Mouse (Mus musculus): ENCODE measurements at regions not wholly inside any gene's neighbourhood (a gene's known extent, or its start where the extent isn't known, plus 50 kb on each side); places are given as distances from the start of the nearest gene placed in this dataset.
A peak's percentile ranks its signal among the peaks of the same experiment; 100 is the strongest.

- no peak for ATAC-seq (ENCODE audit: low FRiP score)
- 88% methylated on average over 5 of the region's 5 CpGs for WGBS
These were observed 111.8 kb downstream of the Banf2 start for GRCm38 (mm10) chr2:144144486-144145136.

GRCm38 (mm10) chr2:144156456-144157211, 113.8 kb upstream of the Mgme1 start:
- no peak overlapping the region for H3K4me2 ChIP-seq
- H3K4me1 ChIP-seq (ENCODE audit: control insufficient read depth, insufficient read depth, low read length) = no peaks in the 10 kb centered on the region
- peak; percentile 85 for DNase-seq (ENCODE audit: low spot score, missing footprints)
- no peak overlapping the region for H3K4me3 ChIP-seq (ENCODE audit: low read depth, low read length)
- 0 out of 2 replicates have a peak, but pooled peaks have one; percentile 27 for ATAC-seq (ENCODE audit: low FRiP score)
- 29% methylated on average over 7 of the region's 7 CpGs for WGBS
- no peak overlapping the region for H3K9ac ChIP-seq (ENCODE audit: low read length)
- no peak overlapping the region for H3K27ac ChIP-seq (ENCODE audit: low read depth, low read length)
- no peaks in the 10 kb centered on the region for H3K36me3 ChIP-seq (ENCODE audit: control insufficient read depth, insufficient read depth, low read length)
- H3K9me3 ChIP-seq (ENCODE audit: control insufficient read depth, low read length) = no peaks in the 10 kb centered on the region
- 0 out of 2 replicates have a peak, but pooled peaks cover 2% of the 10 kb centered on the region for H3K27me3 ChIP-seq (ENCODE audit: control insufficient read depth, insufficient read depth, low read length)

More at GRCm38 (mm10) chr2:144144486-144145136, 111.8 kb downstream of the Banf2 start:
- Histone ChIP-seq H3K9ac (ENCODE audit: low read length) (no peak overlapping the region), H3K9me3 (ENCODE audit: control insufficient read depth, low read length) (no peaks in the 10 kb centered on the region), H3K4me3 (ENCODE audit: low read depth, low read length) (no peak overlapping the region), H3K36me3 (ENCODE audit: control insufficient read depth, insufficient read depth, low read length) (no peaks in the 10 kb centered on the region), H3K4me2 (no peak overlapping the region), H3K4me1 (ENCODE audit: control insufficient read depth, insufficient read depth, low read length) (no peaks in the 10 kb centered on the region), H3K27me3 (ENCODE audit: control insufficient read depth, insufficient read depth, low read length) (no peaks in the 10 kb centered on the region), H3K27ac (ENCODE audit: low read depth, low read length) (no peak overlapping the region)
- no peak for DNase-seq (ENCODE audit: low spot score, missing footprints)

GRCm38 (mm10) chr2:144157343-144157742, 113.1 kb upstream of the Mgme1 start:
- Histone ChIP-seq H3K4me1 (ENCODE audit: control insufficient read depth, insufficient read depth, low read length) (no peaks in the 10 kb centered on the region), H3K36me3 (ENCODE audit: control insufficient read depth, insufficient read depth, low read length) (no peaks in the 10 kb centered on the region), H3K4me2 (no peak overlapping the region), H3K27me3 (ENCODE audit: control insufficient read depth, insufficient read depth, low read length) (0 out of 2 replicates have a peak, but pooled peaks cover 2% of the 10 kb centered on the region), H3K4me3 (ENCODE audit: low read depth, low read length) (no peak overlapping the region), H3K9me3 (ENCODE audit: control insufficient read depth, low read length) (no peaks in the 10 kb centered on the region), H3K27ac (ENCODE audit: low read depth, low read length) (no peak overlapping the region), H3K9ac (ENCODE audit: low read length) (no peak overlapping the region)
- 11% methylated on average over 2 of the region's 2 CpGs for WGBS
- ATAC-seq (ENCODE audit: low FRiP score) = no peak
- peak; percentile 54 for DNase-seq (ENCODE audit: low spot score, missing footprints)

- H3K27me3 ChIP-seq (ENCODE audit: control insufficient read depth, insufficient read depth, low read length) = 0 out of 2 replicates have a peak, but pooled peaks cover 2% of the 10 kb centered on the region
- peak; percentile 80 for DNase-seq (ENCODE audit: low spot score, missing footprints)
- H3K36me3 ChIP-seq (ENCODE audit: control insufficient read depth, insufficient read depth, low read length) = no peaks in the 10 kb centered on the region
- H3K4me1 ChIP-seq (ENCODE audit: control insufficient read depth, insufficient read depth, low read length) = no peaks in the 10 kb centered on the region
- H3K4me3 ChIP-seq (ENCODE audit: low read depth, low read length) = no peak overlapping the region
- H3K9me3 ChIP-seq (ENCODE audit: control insufficient read depth, low read length) = no peaks in the 10 kb centered on the region
- no peak overlapping the region for H3K9ac ChIP-seq (ENCODE audit: low read length)
- H3K27ac ChIP-seq (ENCODE audit: low read depth, low read length) = no peak overlapping the region
- 50% methylated on average over 8 of the region's 8 CpGs for WGBS
- ATAC-seq (ENCODE audit: low FRiP score) = no peak
- H3K4me2 ChIP-seq = no peak overlapping the region
These were observed 112.2 kb upstream of the Mgme1 start for GRCm38 (mm10) chr2:144158256-144158655.

GRCm38 (mm10) chr2:144159854-144160331, 110.6 kb upstream of the Mgme1 start:
- no peaks in the 10 kb centered on the region for H3K36me3 ChIP-seq (ENCODE audit: control insufficient read depth, insufficient read depth, low read length)
- peak; percentile 69 for DNase-seq (ENCODE audit: low spot score, missing footprints)
- 46% methylated on average over 9 of the region's 9 CpGs for WGBS
- no peak for ATAC-seq (ENCODE audit: low FRiP score)
- H3K9me3 ChIP-seq (ENCODE audit: control insufficient read depth, low read length) = no peaks in the 10 kb centered on the region
- no peak overlapping the region for H3K27ac ChIP-seq (ENCODE audit: low read depth, low read length)
- 0 out of 2 replicates have a peak, but pooled peaks cover 2% of the 10 kb centered on the region for H3K4me1 ChIP-seq (ENCODE audit: control insufficient read depth, insufficient read depth, low read length)
- H3K9ac ChIP-seq (ENCODE audit: low read length) = no peak overlapping the region
- no peak overlapping the region for H3K4me2 ChIP-seq
- H3K27me3 ChIP-seq (ENCODE audit: control insufficient read depth, insufficient read depth, low read length) = 0 out of 2 replicates have a peak, but pooled peaks cover 2% of the 10 kb centered on the region
- no peak overlapping the region for H3K4me3 ChIP-seq (ENCODE audit: low read depth, low read length)

GRCm38 (mm10) chr2:144160434-144160833, 110.0 kb upstream of the Mgme1 start:
- Histone ChIP-seq H3K4me1 (ENCODE audit: control insufficient read depth, insufficient read depth, low read length) (0 out of 2 replicates have a peak, but pooled peaks cover 2% of the 10 kb centered on the region), H3K36me3 (ENCODE audit: control insufficient read depth, insufficient read depth, low read length) (no peaks in the 10 kb centered on the region), H3K9ac (ENCODE audit: low read length) (no peak overlapping the region), H3K27me3 (ENCODE audit: control insufficient read depth, insufficient read depth, low read length) (0 out of 2 replicates have a peak, but pooled peaks cover 2% of the 10 kb centered on the region), H3K4me2 (no peak overlapping the region), H3K27ac (ENCODE audit: low read depth, low read length) (no peak overlapping the region), H3K4me3 (ENCODE audit: low read depth, low read length) (no peak overlapping the region), H3K9me3 (ENCODE audit: control insufficient read depth, low read length) (no peaks in the 10 kb centered on the region)
- WGBS = 72% methylated on average over 10 of the region's 10 CpGs
- DNase-seq (ENCODE audit: low spot score, missing footprints) = peak; percentile 66
- no peak for ATAC-seq (ENCODE audit: low FRiP score)

GRCm38 (mm10) chr2:144161852-144162251, 108.6 kb upstream of the Mgme1 start:
- DNase-seq (ENCODE audit: low spot score, missing footprints) (no peak), ATAC-seq (ENCODE audit: low FRiP score) (no peak)
- 0 out of 2 replicates have a peak, but pooled peaks cover under 1% of the 10 kb centered on the region for H3K27me3 ChIP-seq (ENCODE audit: control insufficient read depth, insufficient read depth, low read length)
- H3K9me3 ChIP-seq (ENCODE audit: control insufficient read depth, low read length) = no peaks in the 10 kb centered on the region
- H3K4me1 ChIP-seq (ENCODE audit: control insufficient read depth, insufficient read depth, low read length) = 0 out of 2 replicates have a peak, but pooled peaks cover 2% of the 10 kb centered on the region
- no peak overlapping the region for H3K9ac ChIP-seq (ENCODE audit: low read length)
- WGBS = 83% methylated on average over 1 of the region's 1 CpGs
- H3K4me3 ChIP-seq (ENCODE audit: low read depth, low read length) = no peak overlapping the region
- H3K4me2 ChIP-seq = no peak overlapping the region
- H3K36me3 ChIP-seq (ENCODE audit: control insufficient read depth, insufficient read depth, low read length) = no peaks in the 10 kb centered on the region
- H3K27ac ChIP-seq (ENCODE audit: low read depth, low read length) = no peak overlapping the region

GRCm38 (mm10) chr2:144164102-144164501, 106.4 kb upstream of the Mgme1 start:
- H3K27ac ChIP-seq (ENCODE audit: low read depth, low read length) = no peak overlapping the region
- H3K4me1 ChIP-seq (ENCODE audit: control insufficient read depth, insufficient read depth, low read length) = 0 out of 2 replicates have a peak, but pooled peaks cover 2% of the 10 kb centered on the region
- WGBS = 6% methylated on average over 8 of the region's 8 CpGs
- H3K4me2 ChIP-seq = no peak overlapping the region
- ATAC-seq (ENCODE audit: low FRiP score) (no peak), DNase-seq (ENCODE audit: low spot score, missing footprints) (peak; percentile 91)
- no peaks in the 10 kb centered on the region for H3K36me3 ChIP-seq (ENCODE audit: control insufficient read depth, insufficient read depth, low read length)
- H3K9ac ChIP-seq (ENCODE audit: low read length) = no peak overlapping the region
- no peak overlapping the region for H3K4me3 ChIP-seq (ENCODE audit: low read depth, low read length)
- H3K9me3 ChIP-seq (ENCODE audit: control insufficient read depth, low read length) = no peaks in the 10 kb centered on the region
- no peaks in the 10 kb centered on the region for H3K27me3 ChIP-seq (ENCODE audit: control insufficient read depth, insufficient read depth, low read length)

All from midbrain, embryonic 11.5 days (tissue).